Mouse (Mus musculus) kidney, postnatal 14 days (tissue): Measurements from ENCODE around the gene Dock9.

Experiments used
- DNase-seq: peaks from one replicate; pipeline ENCODE4 v3.0.0; 2022; ENCODE audit warnings: mixed read lengths

The Dock9 gene

GRCm38 (mm10) chr14:121791112-121791511, 6.5 kb downstream of the Dock9 start:
- no peak for DNase-seq

- DNase-seq, result no peak
Measured at GRCm38 (mm10) chr14:121789273-121789672, 8.4 kb downstream of the Dock9 start.

- no peak for DNase-seq
Measured at GRCm38 (mm10) chr14:121788451-121788850, 9.2 kb downstream of the Dock9 start.

GRCm38 (mm10) chr14:121787430-121787829, 10.2 kb downstream of the Dock9 start:
- peak; percentile 80 for DNase-seq

- no peak for DNase-seq
Measured at GRCm38 (mm10) chr14:121786900-121787299, 10.7 kb downstream of the Dock9 start.

- no peak for DNase-seq
Measured at GRCm38 (mm10) chr14:121785394-121785793, 12.2 kb downstream of the Dock9 start.

GRCm38 (mm10) chr14:121780942-121781531, 16.6 kb downstream of the Dock9 start:
- peak; percentile 67 for DNase-seq

GRCm38 (mm10) chr14:121780144-121780913, 17.3 kb downstream of the Dock9 start:
- no peak for DNase-seq

- no peak for DNase-seq
Measured at GRCm38 (mm10) chr14:121779620-121780019, 18.0 kb downstream of the Dock9 start.

GRCm38 (mm10) chr14:121777279-121777831, 20.3 kb downstream of the Dock9 start:
- DNase-seq, result no peak

- DNase-seq, result no peak
Measured at GRCm38 (mm10) chr14:121776749-121777148, 20.9 kb downstream of the Dock9 start.

GRCm38 (mm10) chr14:121762021-121762452, 35.6 kb downstream of the Dock9 start:
- no peak for DNase-seq

- no peak for DNase-seq
Measured at GRCm38 (mm10) chr14:121760403-121760802, 37.2 kb downstream of the Dock9 start.

GRCm38 (mm10) chr14:121754110-121754509, 43.5 kb downstream of the Dock9 start:
- peak; percentile 61 for DNase-seq

GRCm38 (mm10) chr14:121752686-121753426, 44.8 kb downstream of the Dock9 start:
- no peak for DNase-seq

GRCm38 (mm10) chr14:121749606-121750005, 48.0 kb downstream of the Dock9 start:
- DNase-seq, result no peak

GRCm38 (mm10) chr14:121749084-121749483, 48.6 kb downstream of the Dock9 start:
- no peak for DNase-seq

- no peak for DNase-seq
Measured at GRCm38 (mm10) chr14:121747360-121747759, 50.3 kb downstream of the Dock9 start.

- no peak for DNase-seq
Measured at GRCm38 (mm10) chr14:121743787-121744417, 53.7 kb downstream of the Dock9 start.

- DNase-seq, result no peak
Measured at GRCm38 (mm10) chr14:121738431-121739403, 58.9 kb downstream of the Dock9 start.

- no peak for DNase-seq
Measured at GRCm38 (mm10) chr14:121737277-121737676, 60.4 kb downstream of the Dock9 start.

GRCm38 (mm10) chr14:121735678-121736077, 62.0 kb downstream of the Dock9 start:
- no peak for DNase-seq
